Mouse (Mus musculus) kidney, postnatal 36 days (tissue): Measurements from ENCODE around the gene Ptprm.

Experiments
- DNase-seq, 2 experiments: peaks; one replicate each; pipeline ENCODE4 v3.0.0; 2021 to 2022; ENCODE audit warnings: mixed read lengths in 2 of 2

The Ptprm gene

GRCm38 (mm10) chr17:67209676-67210344, 144.4 kb downstream of the Ptprm start:
- DNase-seq: peak in 1 of 2 experiments; percentile 7

GRCm38 (mm10) chr17:67208600-67208999, 145.7 kb downstream of the Ptprm start:
- no peak for DNase-seq

GRCm38 (mm10) chr17:67206984-67207383, 147.3 kb downstream of the Ptprm start:
- DNase-seq: no peak

GRCm38 (mm10) chr17:67201151-67201550, 153.1 kb downstream of the Ptprm start:
- no peak for DNase-seq

GRCm38 (mm10) chr17:67193728-67194127, 160.5 kb downstream of the Ptprm start:
- DNase-seq: no peak

GRCm38 (mm10) chr17:67188514-67188913, 165.7 kb downstream of the Ptprm start:
- no peak for DNase-seq

- DNase-seq: no peak
These were observed 167.4 kb downstream of the Ptprm start for GRCm38 (mm10) chr17:67186879-67187278.

- DNase-seq: no peak
These were observed 168.3 kb downstream of the Ptprm start for GRCm38 (mm10) chr17:67185942-67186341.

GRCm38 (mm10) chr17:67179446-67179845, 174.8 kb downstream of the Ptprm start:
- no peak for DNase-seq

- no peak for DNase-seq
These were observed 175.5 kb downstream of the Ptprm start for GRCm38 (mm10) chr17:67178686-67179265.

- DNase-seq: peak; percentile 43 to 47
These were observed 178.4 kb downstream of the Ptprm start for GRCm38 (mm10) chr17:67175836-67176235.

GRCm38 (mm10) chr17:67171353-67171752, 182.9 kb downstream of the Ptprm start:
- DNase-seq: no peak

- DNase-seq: peak; percentile 27 to 49
These were observed 183.6 kb downstream of the Ptprm start for GRCm38 (mm10) chr17:67170696-67171095.

GRCm38 (mm10) chr17:67165876-67166275, 188.4 kb downstream of the Ptprm start:
- DNase-seq: no peak

- DNase-seq: no peak
These were observed 194.6 kb downstream of the Ptprm start for GRCm38 (mm10) chr17:67159611-67160010.

GRCm38 (mm10) chr17:67157089-67157752, 197.0 kb downstream of the Ptprm start:
- no peak for DNase-seq

- no peak for DNase-seq
These were observed 202.0 kb downstream of the Ptprm start for GRCm38 (mm10) chr17:67152218-67152617.

GRCm38 (mm10) chr17:67150441-67150840, 203.8 kb downstream of the Ptprm start:
- no peak for DNase-seq

GRCm38 (mm10) chr17:67142183-67142756, 212.0 kb downstream of the Ptprm start:
- DNase-seq: no peak

GRCm38 (mm10) chr17:67140502-67140901, 213.8 kb downstream of the Ptprm start:
- DNase-seq: peak in 1 of 2 experiments; percentile 67

GRCm38 (mm10) chr17:67138981-67139380, 215.3 kb downstream of the Ptprm start:
- no peak for DNase-seq

GRCm38 (mm10) chr17:67136876-67137275, 217.4 kb downstream of the Ptprm start:
- DNase-seq: no peak

- DNase-seq: no peak
These were observed 217.8 kb downstream of the Ptprm start for GRCm38 (mm10) chr17:67136421-67136820.

GRCm38 (mm10) chr17:67134235-67134634, 220.0 kb downstream of the Ptprm start:
- DNase-seq: no peak
